Mouse (Mus musculus) adrenal gland (tissue): ENCODE measurements around the gene Luzp1.

Experiments
- intact Hi-C: fragments of 180-260 bp; cut with DNase I; formaldehyde crosslinking; loops from one replicate; pipeline ENCODE4 v1.15.1; 2025

The Luzp1 gene

GRCm38 (mm10) chr4:136461761-136462085 is 7.8 kb upstream of the Luzp1 start:
- intact Hi-C loops: no loop called here

- intact Hi-C loops: no loop called here
These were observed 7.3 kb upstream of the Luzp1 start, which contains the start of gene 6030445D17Rik for GRCm38 (mm10) chr4:136462086-136462838. Gene 6030445D17Rik, plus strand, starts transcription at chr4:136462250.

GRCm38 (mm10) chr4:136462839-136463178 is 6.8 kb upstream of the Luzp1 start:
- intact Hi-C loops: no loop called here

GRCm38 (mm10) chr4:136463436-136463835 is 6.1 kb upstream of the Luzp1 start:
- intact Hi-C loops: no loop called here

- intact Hi-C loops: no loop called here
These were observed 3.3 kb upstream of the Luzp1 start for GRCm38 (mm10) chr4:136466226-136466625.

GRCm38 (mm10) chr4:136468553-136469327 is 821 bp upstream of the Luzp1 start:
- intact Hi-C loops: no loop called here

- intact Hi-C loops: no loop called here
These were observed 383 bp downstream of the Luzp1 start for GRCm38 (mm10) chr4:136469941-136470346.

- intact Hi-C loops: no loop called here
These were observed 948 bp downstream of the Luzp1 start for GRCm38 (mm10) chr4:136470347-136471071.

GRCm38 (mm10) chr4:136476692-136477091 is 7.1 kb downstream of the Luzp1 start:
- intact Hi-C loops: no loop called here

GRCm38 (mm10) chr4:136486549-136486948 is 17.0 kb downstream of the Luzp1 start:
- intact Hi-C loops: loop anchor here (1.0 kb wide), 1 partner anchor 27 kb away; no protein-coding TSS in a partner anchor

GRCm38 (mm10) chr4:136495993-136496392 is 26.4 kb downstream of the Luzp1 start:
- intact Hi-C loops: no loop called here

GRCm38 (mm10) chr4:136505426-136506215 is 36.1 kb downstream of the Luzp1 start:
- intact Hi-C loops: loop anchor here (5.0 kb wide), 1 partner anchor 48 kb away; no protein-coding TSS in a partner anchor

- intact Hi-C loops: loop anchor here (5.0 kb wide), 1 partner anchor 53 kb away; no protein-coding TSS in a partner anchor
These were observed 40.3 kb downstream of the Luzp1 start for GRCm38 (mm10) chr4:136509857-136510256.

GRCm38 (mm10) chr4:136511708-136512107 is 42.1 kb downstream of the Luzp1 start:
- intact Hi-C loops: no loop called here

GRCm38 (mm10) chr4:136512905-136513304 is 43.3 kb downstream of the Luzp1 start:
- intact Hi-C loops: loop anchor here (1.0 kb wide), 1 partner anchor 27 kb away; no protein-coding TSS in a partner anchor

- intact Hi-C loops: no loop called here
These were observed 48.6 kb downstream of the Luzp1 start for GRCm38 (mm10) chr4:136518141-136518540.

- intact Hi-C loops: no loop called here
These were observed 49.0 kb downstream of the Luzp1 start for GRCm38 (mm10) chr4:136518576-136518975.

GRCm38 (mm10) chr4:136519866-136520265 is 50.3 kb downstream of the Luzp1 start:
- intact Hi-C loops: loop anchor here (10.0 kb wide), 1 partner anchor 155 kb away; no protein-coding TSS in a partner anchor

GRCm38 (mm10) chr4:136521898-136522297 is 52.3 kb downstream of the Luzp1 start:
- intact Hi-C loops: loop anchor here (10.0 kb wide), 1 partner anchor 157 kb away; no protein-coding TSS in a partner anchor

- intact Hi-C loops: loop anchor here (2.0 to 10.0 kb wide), 2 partner anchors 70 to 160 kb away; no protein-coding TSS in a partner anchor
These were observed 54.7 kb downstream of the Luzp1 start for GRCm38 (mm10) chr4:136524309-136524708.

- intact Hi-C loops: loop anchor here (5.0 to 10.0 kb wide), 2 partner anchors 96 to 162 kb away; partner anchors contain the start of gene Lactbl1
These were observed 56.9 kb downstream of the Luzp1 start for GRCm38 (mm10) chr4:136526412-136526811.
